Mouse (Mus musculus) spleen, postnatal 10 days (tissue): ENCODE data around the gene Hist1h3b.
"Not testable (repeated sequence)": the region's sequence is repeated elsewhere in the genome, so short reads cannot be mapped to it uniquely, and the experiment has no call there.

Experiments
- DNase-seq, 2 experiments: peaks; one replicate each; pipeline ENCODE4 v3.0.0; 2021 to 2022; ENCODE audit warnings: low spot score in 2 of 2

Gene Hist1h3b

DNA sequence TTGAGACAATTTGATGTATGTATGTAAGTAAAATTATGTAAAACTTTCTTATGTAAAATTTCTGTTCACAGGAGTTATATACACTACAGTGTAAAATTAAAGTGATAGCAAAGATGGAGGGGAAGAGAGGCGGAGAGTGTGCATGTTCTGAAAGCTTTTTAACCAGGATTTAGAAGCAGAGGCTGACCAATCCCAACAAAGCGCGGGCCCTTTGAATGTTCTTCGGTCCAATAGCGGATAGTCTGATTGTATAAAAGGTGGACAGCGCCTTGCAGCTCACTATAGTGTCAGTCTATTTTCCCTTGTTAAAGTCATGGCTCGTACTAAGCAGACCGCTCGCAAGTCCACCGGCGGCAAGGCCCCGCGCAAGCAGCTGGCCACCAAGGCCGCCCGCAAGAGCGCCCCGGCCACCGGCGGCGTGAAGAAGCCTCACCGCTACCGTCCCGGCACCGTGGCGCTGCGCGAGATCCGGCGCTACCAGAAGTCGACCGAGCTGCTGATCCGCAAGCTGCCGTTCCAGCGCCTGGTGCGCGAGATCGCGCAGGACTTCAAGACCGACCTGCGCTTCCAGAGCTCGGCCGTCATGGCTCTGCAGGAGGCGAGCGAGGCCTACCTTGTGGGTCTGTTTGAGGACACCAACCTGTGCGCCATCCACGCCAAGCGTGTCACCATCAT, at the start of gene Hist1h3b:
Hist1h3b (plus strand) TSS at position 201 of the 675 bp plus-strand sequence.
- DNase-seq = peak; percentile 89 to 93

DNA sequence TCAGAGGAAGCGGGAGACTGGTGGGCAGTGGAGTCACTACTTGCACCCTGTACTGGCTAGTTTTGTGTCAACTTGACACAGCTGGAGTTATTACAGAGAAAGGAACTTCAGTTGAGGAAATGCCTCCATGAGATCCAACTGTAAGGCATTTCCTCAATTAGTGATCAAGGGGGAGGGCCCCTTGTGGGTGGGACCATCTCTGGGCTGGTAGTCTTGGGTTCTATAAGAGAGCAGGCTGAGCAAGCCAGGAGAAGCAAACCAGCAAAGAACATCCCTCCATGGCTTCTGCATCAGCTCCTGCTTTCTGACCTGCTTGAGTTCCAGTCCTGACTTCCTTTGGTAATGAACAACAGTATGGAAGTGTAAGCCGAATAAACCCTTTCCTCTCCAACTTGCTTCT, 49.3 kb upstream of the Hist1h3b start:
- peak; percentile 3 to 5 for DNase-seq

DNA sequence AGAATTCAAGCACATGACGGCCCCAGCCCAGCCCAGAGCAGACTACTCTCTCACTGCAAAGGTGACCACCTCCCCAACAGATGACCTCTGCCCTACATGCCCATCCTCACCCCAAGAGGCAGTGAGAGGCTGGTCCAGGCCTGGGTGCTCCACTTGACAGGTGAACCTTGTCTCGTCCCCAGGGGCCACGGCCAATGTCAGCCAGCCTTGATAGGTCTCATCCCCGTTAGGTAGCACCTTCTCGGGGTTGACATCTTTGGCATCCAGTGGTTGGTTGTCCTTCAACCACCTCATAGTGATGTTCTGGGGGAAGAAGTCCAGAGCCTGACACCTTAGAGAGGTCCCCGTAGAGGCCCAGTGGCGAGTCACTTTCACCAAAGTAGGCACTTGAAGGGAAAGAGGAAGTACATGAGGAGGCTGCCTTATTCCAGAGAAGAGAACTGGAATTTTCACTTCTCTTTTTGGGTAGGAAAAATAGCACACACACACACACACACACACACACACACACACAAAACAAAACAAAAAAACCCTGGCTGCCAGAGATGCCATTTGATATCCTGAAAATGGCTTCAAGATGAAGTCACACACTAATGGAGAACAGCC, 46.2 kb upstream of the Hist1h3b start:
- DNase-seq = peak in 1 of 2 experiments; percentile 14

DNA sequence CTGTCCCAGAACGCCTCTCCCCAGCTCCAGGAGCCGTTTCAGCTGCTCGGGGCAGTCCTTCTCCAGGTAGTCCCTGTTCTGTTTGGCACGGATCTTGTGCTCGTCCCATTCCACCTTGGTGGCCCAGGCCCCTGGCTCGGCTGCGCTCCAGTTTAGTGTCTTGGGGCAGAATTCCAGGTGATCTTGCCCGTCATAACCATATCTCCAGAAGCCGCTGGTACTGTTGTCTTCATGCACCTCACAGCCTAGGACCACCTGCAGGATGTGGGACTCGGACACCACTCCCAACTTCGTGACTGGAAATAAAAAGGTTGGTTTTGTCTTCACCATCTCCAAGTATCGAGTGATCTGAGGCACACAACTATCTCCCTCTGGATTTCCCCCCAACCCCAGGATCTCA, 45.3 kb upstream of the Hist1h3b start:
- DNase-seq = peak in 1 of 2 experiments; percentile 10

DNA sequence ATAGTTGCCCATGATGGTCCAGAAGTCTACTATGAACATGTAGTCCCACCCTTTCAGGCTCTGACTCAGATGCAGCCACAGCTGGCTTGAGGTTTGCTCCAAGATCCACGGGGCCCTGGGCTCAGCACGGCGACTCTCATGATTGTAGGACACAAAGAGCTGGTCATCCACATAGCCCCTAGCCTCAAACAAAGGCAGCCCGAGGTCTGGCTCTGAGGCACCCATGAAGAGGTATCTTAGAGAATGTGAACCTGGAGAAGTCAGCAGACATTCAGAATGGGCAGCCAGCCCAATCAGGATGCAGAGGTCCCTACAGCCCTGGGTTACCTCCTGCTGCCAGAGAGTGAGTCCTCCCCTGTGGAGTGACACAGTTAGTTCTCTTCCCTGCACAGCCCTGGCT, 44.0 kb upstream of the Hist1h3b start:
- DNase-seq = peak in 1 of 2 experiments; percentile 11

DNA sequence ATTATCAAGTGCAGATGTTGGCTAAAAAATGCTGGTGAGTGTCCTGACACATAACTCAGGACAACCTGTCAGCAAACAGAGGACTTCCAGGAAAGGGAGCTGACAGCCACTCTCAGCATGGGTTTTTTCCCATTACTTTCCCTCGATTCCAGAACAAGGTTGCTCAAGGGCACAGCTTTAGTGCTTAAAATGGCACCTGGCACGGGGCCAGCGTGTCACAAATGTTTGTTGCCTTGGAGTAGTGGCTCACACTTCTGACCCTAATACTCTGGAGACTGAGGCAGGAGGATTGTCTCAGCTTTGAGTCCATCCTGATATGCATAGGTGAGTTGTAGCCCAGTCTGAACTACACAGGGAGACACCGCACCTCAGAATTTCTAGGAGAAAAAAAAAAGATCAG, 43.4 kb upstream of the Hist1h3b start:
- DNase-seq = peak in 1 of 2 experiments; percentile 12

DNA sequence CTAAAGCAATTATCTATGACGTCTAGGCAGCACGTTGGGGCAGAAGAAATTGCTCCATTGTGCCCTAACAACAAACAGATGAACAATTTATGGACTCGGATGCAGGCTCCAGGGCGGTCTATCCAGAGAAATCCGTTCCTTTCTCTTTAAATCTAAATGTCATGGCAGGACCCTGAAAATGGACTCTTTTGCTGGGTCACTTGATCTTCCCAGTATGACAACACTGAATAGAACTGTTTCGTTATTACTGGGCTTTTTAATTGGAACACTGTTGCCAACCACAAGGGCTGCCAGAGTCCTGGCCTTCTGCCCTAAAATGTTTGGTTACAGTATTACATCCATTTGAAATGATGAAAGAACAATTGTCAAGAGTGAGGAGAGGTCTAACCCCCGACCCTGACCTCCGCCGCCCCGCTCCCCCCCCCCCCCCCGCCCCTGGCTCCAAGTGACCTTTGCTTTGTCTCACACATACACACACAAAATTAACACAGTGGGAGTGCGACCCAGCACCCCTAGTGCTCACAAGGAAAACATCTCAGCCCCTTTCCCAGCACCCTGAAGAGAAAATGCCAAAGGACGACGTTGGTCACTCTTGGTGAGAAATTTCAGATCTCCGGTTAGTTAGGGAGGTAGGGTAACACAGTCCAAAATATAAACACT, 42.2 kb upstream of the Hist1h3b start:
- DNase-seq = peak in 1 of 2 experiments; percentile 9

DNA sequence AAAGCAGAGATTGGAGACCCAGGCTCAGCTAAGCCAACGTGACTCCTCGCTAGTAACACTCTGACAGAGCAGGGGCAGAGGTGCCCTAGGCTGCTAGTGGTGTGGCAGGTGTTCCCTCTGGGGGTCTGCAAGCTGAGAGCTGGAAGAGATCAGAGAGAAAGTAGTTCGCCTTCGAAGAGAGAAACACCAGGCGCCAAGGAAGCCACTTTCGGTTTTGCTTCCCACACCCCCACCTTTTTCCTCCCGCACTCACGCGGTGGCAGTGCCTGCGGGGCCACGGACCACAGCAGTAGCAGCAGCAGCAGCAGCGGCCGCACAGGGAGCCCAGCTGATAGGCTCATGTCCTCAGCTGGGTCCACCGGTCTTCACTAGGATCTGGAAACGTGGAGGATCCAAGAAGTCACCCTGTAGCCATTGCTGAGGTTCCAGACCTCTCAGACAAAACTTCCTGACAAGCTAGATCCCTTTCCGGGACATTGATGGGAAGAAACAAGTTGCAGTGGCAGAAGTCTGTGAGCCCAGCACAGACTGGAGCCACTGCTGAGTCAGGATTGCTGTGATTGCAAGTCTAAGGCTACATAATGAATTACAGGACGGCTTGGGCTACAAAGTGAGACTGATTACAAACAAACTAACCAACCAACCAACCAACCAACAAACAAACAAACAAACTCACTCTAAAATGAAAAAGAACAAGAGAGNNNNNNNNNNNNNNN, 41.5 kb upstream of the Hist1h3b start, which contains the start of gene Hfe:
Hfe (minus strand) TSS at position 481 of the 716 bp plus-strand sequence.
- DNase-seq = peak; percentile 34 to 59

DNA sequence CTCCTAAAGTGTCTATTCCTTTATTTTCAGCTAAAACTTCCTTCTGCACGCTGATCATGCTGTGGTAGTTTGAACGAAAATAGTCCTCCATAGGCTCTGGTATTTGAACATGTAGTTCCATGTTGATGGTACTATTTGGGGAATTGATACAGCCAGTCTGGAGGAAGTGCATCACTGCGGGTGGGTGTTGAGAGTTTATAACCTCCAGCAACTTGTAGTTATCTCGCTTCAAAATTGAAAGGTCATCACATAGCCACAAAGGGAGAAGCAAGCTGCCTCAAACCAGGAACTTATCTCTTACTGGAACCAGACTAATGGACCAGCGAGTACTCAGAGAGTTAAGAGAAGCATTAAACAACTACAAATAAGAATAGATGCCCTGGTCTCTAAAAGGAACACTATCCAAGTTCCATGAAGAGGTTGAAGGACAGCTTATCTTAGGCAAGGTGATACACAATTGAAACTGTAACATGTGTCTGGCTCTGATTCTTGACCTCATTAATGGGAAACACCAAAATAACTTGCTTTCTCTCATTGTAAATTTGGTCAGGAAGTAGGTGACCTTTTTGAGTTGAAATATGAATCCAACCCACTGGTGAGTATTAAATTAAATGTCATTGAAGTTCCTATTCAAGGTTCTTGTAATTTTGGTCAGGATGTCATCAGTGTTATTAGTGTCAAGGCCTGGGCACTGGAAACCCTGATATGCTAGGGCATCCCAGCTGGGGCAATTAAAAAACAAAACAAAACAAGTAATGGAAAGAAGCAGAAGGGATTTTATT, 35.6 kb upstream of the Hist1h3b start:
- DNase-seq = no peak

DNA sequence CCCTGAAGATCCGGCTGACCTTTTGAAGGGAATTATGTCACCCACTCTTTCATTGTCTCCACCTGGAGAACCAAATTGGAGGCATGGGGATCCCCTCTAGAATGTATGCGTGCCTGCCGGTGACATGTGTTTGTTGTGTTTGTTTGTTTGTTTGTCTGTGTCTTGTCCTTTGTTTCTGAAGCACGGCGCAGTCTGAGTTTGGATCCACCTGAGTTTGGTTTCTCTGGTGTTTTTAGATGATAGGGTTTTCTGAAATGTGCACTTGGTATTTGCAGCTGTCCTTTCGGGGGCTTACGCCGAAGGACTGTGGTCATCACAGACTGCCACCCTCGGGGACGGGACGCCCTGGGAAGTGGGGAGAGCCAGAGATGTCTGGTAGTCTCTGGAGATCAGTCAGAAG, 34.9 kb upstream of the Hist1h3b start:
- DNase-seq = no peak

DNA sequence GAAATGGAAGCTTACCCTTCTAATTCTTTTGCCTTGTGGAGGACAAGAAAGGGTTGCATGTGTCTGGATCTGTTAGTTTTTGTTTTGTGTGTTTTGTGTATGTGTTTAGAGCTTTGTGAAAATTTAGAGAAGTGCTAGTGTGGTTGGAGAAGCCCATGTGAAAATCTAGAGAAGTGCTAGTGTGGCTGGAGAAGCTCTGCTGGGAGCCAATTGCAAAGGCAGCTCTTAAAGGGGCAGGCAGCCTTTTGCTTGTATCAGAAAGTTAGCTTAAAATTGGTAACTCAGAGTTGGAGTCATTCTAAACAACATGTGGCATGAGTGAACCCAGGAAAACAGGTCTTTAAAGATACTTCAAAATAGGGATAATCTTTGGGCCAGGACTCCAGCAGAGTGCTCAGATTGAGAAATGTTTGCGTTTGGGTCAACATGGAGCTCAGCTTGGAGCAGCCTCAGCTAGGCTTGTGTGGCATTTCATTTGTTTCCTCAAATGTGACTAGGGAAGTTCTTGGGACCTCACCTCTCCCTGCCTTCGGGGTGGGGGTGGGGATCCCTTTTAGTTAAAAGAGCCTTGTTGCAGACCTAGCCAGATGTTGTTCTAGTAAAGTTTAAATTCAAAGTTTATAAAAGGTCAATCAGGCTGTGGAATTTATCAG, 34.3 kb upstream of the Hist1h3b start:
- DNase-seq = not testable (repeated sequence)

DNA sequence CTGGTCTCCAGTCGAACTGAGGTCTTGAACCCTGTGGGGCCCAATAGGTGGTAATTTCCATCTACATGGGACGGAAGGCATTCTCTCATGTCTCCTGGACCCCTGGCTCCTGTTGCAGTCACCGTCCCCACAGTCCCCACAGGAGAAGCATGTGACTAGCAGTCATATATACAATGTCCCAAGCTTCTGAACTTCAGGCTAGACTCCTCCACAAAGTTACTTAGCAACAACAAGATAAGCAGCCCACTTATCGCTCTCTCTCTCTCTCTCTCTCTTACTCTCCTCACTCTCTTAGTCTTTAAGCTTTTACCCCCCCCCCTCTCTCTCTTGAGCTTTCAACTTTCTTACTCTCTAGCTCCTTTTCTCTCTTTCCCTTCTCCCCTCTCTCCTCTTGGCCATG, 27.8 kb upstream of the Hist1h3b start:
- DNase-seq = no peak

DNA sequence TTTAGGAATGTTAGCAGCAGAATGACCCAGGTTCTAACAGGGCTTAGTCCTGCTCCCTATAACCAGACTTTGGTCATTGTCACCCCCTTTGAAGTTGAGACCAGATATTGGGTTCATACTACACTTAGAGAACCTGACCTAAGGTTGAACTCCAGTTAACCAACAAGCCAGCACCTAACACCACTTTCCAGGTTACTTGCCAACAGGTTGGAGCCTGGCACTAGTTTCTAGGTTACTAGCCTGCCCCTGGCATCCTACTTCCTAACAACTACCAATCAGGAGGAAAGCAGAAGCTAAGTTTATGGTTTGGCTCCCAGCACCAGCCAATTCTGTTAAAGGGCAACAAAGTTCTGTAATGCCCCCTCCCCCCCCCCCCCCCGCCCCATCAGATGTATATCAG, 26.9 kb upstream of the Hist1h3b start:
- no peak for DNase-seq

DNA sequence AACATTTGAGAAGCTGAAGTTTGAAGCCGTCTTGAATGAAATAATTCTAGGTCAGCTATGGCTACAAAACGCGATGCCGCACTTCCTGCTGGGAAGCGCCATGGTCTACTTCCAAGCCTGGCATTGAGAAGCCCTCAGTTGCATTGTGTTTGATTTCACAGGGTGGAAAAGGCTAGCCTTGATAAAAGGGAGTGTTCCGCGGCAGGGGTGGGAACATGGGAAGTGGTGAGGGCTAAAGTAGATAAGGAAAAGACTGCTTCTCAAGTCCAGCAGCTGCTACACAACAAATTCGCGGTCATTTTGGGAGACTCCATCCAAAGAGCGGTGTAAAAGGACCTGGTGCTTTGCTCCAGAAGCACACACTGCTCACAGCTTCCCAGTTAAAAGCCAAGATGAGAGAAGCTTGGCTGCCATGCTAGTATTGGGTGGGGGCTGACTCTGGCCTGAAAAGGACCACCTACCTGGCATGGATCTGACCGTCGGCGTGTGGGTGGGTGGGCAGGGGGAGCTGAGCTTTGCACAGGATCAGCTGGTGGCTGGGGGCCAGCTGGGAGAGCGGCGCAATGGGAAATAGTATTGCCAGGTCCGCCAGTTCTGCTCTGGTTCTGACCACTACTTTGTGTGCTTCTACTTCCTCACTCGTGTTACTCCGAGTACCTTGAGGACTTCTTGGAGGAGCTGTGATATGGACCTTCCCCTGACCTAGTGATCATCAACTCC, 23.4 kb upstream of the Hist1h3b start:
- DNase-seq = peak in 1 of 2 experiments; percentile 3

DNA sequence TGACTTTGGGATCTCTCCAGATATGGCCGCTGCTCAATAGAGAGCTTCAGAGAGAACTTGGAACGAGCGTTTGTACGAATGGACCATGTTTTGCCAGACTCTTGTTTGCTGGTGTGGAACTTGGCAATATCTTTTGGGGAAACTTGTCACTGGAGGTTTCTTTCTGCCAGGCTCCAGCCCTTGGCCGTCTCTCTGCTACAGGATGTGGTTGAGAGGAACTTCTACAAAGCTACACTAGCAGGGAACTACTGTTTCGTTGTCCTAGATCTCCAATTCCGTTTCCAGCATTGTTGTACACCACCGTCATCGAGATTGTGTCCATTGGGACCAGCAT, 22.9 kb upstream of the Hist1h3b start:
- DNase-seq = peak in 1 of 2 experiments; percentile 5

DNA sequence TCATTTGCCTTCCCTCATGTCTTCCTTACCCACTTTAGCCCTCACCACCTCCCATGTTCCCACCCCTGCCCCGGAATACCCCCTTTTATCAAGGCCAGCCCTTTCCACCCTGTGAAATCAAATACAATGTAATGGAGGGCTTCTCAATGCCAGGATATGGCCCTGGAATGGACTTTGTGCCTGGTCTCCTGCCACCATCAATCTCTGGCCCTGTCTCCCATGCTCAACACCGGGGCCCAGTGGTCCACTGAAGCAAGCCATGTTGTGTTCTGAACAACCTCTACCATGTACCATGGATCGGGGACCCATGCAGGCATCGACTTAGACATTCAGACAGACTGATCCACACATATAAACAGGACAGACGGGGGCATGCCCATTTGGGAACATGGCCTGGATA, 22.4 kb upstream of the Hist1h3b start:
- DNase-seq = peak in 1 of 2 experiments; percentile 3

DNA sequence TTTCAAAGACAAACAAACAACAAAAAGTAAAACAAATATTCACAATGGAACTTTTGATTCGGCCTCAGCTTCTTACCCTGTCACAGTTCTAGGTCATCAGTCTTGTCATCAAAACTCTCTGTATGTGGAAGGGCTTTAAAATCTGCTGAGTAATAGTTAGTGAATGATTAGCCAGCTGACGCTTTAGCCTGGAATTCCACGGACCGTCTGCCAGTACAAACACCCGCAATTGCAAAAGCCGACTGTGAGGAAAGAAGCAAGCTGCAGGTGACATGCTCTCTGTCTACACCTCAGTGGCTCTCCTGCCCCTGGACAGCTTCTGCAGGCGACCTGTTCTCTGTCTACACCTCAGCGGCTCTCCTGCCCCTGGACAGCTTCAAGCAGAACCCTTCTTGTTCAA, 21.6 kb upstream of the Hist1h3b start:
- DNase-seq = peak in 1 of 2 experiments; percentile 2

DNA sequence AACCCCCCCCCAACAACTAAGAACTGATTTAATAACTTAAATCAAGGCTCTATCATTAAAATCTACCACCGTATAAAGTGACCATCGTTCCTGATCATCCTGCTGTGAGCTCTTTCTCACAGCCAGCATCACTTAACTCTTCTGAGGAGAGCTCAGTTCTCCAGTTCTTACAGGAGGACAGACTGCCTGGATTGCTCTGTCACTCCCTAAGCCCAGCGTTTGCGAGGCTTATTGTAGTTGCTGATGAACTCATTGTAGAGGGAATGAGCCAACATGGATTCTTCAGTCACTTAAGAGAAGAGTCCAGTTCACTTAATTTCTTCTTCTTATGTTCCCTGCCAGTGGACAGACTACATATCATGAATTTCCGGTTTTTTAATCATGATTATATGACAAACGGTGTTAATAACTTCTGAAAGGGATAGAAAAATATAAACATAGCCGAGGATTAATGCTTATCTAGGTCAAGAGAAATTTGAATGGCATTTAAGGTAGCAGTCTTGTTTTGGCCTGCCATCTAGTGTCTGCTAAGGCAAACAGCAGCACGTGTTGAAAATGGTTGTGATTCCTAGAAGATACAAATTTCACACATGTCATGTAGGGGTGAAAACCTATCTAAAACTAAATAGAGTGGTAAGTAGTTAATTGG, 19.8 kb upstream of the Hist1h3b start:
- peak; percentile 16 to 58 for DNase-seq

DNA sequence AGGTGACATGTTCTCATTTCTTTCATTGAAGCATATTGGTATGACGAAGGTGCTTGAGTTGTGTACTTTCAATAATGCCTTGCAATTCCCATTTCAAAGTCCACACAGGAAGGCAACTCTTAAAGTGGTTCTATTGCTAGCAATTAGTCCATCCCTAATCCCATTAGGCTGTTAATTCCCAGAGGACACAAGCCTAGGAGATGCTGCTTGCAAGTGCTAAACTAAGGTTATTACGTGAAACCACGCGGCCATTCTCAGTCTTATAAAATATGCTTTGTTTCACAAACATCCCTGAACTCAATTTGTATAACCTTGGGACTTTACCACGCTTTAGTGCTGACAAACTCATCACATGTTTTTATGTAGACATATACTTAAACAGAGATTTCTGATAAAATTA, 15.0 kb upstream of the Hist1h3b start:
- peak in 1 of 2 experiments; percentile 9 for DNase-seq

DNA sequence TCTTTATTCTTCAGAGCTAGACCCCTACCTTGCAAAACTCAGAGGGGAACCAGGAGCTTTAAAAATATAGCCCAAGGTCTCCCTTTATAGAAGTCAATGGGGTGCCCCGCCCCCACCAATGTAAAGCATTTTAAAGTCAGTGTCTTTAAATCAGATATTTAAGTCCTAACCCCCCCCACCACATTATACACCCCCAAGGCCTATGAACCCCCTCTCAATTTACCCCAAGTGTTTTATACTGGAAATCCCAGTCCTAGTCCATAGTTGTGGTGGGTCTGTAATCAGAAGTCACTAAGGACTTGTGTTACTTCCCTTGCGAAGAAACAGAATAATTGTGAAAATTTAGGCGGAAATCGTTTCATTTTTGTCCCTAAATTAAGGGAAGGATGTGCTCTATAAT, 14.0 kb upstream of the Hist1h3b start:
- peak; percentile 54 to 76 for DNase-seq
